Mouse (Mus musculus): ENCODE results near the gene Rrm2. TPM values are rescaled to one million over a fixed set of nuclear protein-coding genes. Genes with fewer than 3 reads are reported as not detected.

Rrm2 gene
- polyA plus RNA-seq, 1 experiment from 2014 or later: 71.9 TPM

GRCm38 (mm10) chr12:24762253-24762652 is 54.2 kb downstream of the Rrm2 start:
- Histone ChIP-seq H3K27ac (no peak overlapping the region), H3K4me1 (replicated peaks) (peaks cover 15% of the 10 kb centered on the region), H3K4me3 (no peak overlapping the region), H3K27me3 (no peaks in the 10 kb centered on the region), H3K4me2 (no peak overlapping the region), H3K9ac (no peak overlapping the region), H3K9me3 (no peaks in the 10 kb centered on the region), H3K36me3 (no peaks in the 10 kb centered on the region)
- WGBS: 2% methylated on average over 3 of the region's 3 CpGs
- ATAC-seq (ENCODE audit: low FRiP score): no peak

Other genes starting within 250 kb of the Rrm2 start
- gene Taf1b, start 209.9 kb upstream of the Rrm2 start, polyA plus RNA-seq (2015; fragmentation: Nextera tagmentation; extraction: Ambion mirVana): 33.8 and 37.9 TPM in 2 replicates
- gene Grhl1, start 136.0 kb upstream of the Rrm2 start, polyA plus RNA-seq (2015; fragmentation: Nextera tagmentation; extraction: Ambion mirVana): 0.78 and 1.0 TPM in 2 replicates
- gene Klf11, start 57.0 kb upstream of the Rrm2 start, polyA plus RNA-seq (2015; fragmentation: Nextera tagmentation; extraction: Ambion mirVana): 15.9 and 17.6 TPM in 2 replicates
- 0.56 and 1.6 TPM in 2 replicates for gene Cys1, start 26.4 kb upstream of the Rrm2 start, polyA plus RNA-seq (2015; fragmentation: Nextera tagmentation; extraction: Ambion mirVana)
- gene Mboat2, start 122.6 kb downstream of the Rrm2 start, polyA plus RNA-seq (2015; fragmentation: Nextera tagmentation; extraction: Ambion mirVana): 78.1 and 82.0 TPM in 2 replicates

Data from hindbrain, embryonic 13.5 days (tissue).